In genomic region chr1:130941801-130942200, GRCm38 (mm10) we compare ENCODE assay signal across 24 mouse cellular contexts. TPM values are rescaled to one million over a fixed set of nuclear protein-coding genes. Genes with fewer than 3 reads are reported as not detected.
A peak's percentile ranks its signal among the peaks of the same experiment; 100 is the strongest.
DNase-seq lines count a peak whose midpoint lies in the region; ATAC-seq and TF ChIP-seq lines count a peak whose summit lies in the region.
"Had no signal": no experiment of that assay in that cellular context is flagged by ENCODE, and none has a peak within 500 bp of the region (broad histone marks: within the 10 kb centered on the region; RNA-seq: fewer than 3 reads in every experiment).

No protein-coding gene starts in this region.

- TF ChIP-seq POLR2A in brain, embryonic 14.5 days (IDR thresholded peaks at IDR 0.05; ENCODE audit: borderline replicate concordance, extremely low read depth, insufficient read depth, insufficient read length, poor library complexity, severe bottlenecking), result no peak

- ATAC-seq in megakaryocyte, adult 5-6 weeks (ENCODE audit: poor library complexity, severe bottlenecking), result no peak
- ATAC-seq: CD4-positive, CD25-positive, alpha-beta regulatory T cell, adult 4 months had no signal

- DNase-seq in gastrocnemius, adult 18-20 months (ENCODE audit: low spot score), result peak; percentile 32
- no peak for DNase-seq in gastrocnemius, postnatal 4 days (ENCODE audit: low spot score in 2 of 2)
- DNase-seq in adipocyte (ENCODE audit: low spot score), result peak; percentile 66
- peak; percentile 14 for DNase-seq in brain, embryonic 14.5 days (ENCODE audit: low read depth)
- peak; percentile 47 for DNase-seq in gastrocnemius, postnatal 25 days
- DNase-seq in frontal cortex, postnatal 10 days (ENCODE audit: low spot score in 2 of 2), result no peak
- DNase-seq: adrenal gland, postnatal 25 days; kidney, adult 9 months; right cerebral cortex, adult 18-20 months; spleen, adult 18-20 months; thymus, postnatal 36 days had no signal

- no peak for TF ChIP-seq CTCF in brain, embryonic 14.5 days (IDR thresholded peaks at IDR 0.05; ENCODE audit: borderline replicate concordance, extremely low read depth, insufficient read depth, insufficient read length)

RNA-seq across cellular contexts. Expression of gene Il19, which starts 1.9 kb away (rescaled TPM):
- total RNA-seq in gastrocnemius, adult 18-20 months (2021), result not detected
- total RNA-seq in gastrocnemius, postnatal 4 days (2021), result not detected
- not detected in 2 replicates for polyA plus RNA-seq in brain, embryonic 14.5 days (2012; rRNA removed)
- total RNA-seq in gastrocnemius, postnatal 25 days (2021), result not detected
- not detected in 2 replicates for total RNA-seq in megakaryocyte, adult 5-6 weeks (2015)
- not detected in 2 replicates for total RNA-seq in megakaryocyte, adult 5-6 weeks (2017)
- total RNA-seq: adrenal gland, postnatal 25 days; common myeloid progenitor, adult 5-6 weeks; heart, adult 8-10 months; left cerebral cortex, adult 18-20 months; megakaryocyte-erythroid progenitor cell, adult 5-6 weeks; MEL; neutrophil, adult 5-6 weeks had no signal
- polyA plus RNA-seq: CD4-positive, CD25-positive, alpha-beta regulatory T cell, adult 4 months; erythroblast, embryonic 14.5 days; heart, postnatal 0 days; hindbrain, embryonic 15.5 days; liver, embryonic 16.5 days had no signal

RNA-seq across cellular contexts. Expression of gene Il20, which starts 30.6 kb away (rescaled TPM):
- not detected for total RNA-seq in gastrocnemius, adult 18-20 months (2021)
- total RNA-seq in gastrocnemius, postnatal 4 days (2021), result not detected
- polyA plus RNA-seq in brain, embryonic 14.5 days (2012; rRNA removed), result not detected in 2 replicates
- total RNA-seq in gastrocnemius, postnatal 25 days (2021), result not detected
- not detected in 2 replicates for total RNA-seq in megakaryocyte, adult 5-6 weeks (2015)
- total RNA-seq in megakaryocyte, adult 5-6 weeks (2017), result not detected in 2 replicates
- total RNA-seq: adrenal gland, postnatal 25 days; common myeloid progenitor, adult 5-6 weeks; heart, adult 8-10 months; left cerebral cortex, adult 18-20 months; megakaryocyte-erythroid progenitor cell, adult 5-6 weeks; MEL; neutrophil, adult 5-6 weeks had no signal
- polyA plus RNA-seq: CD4-positive, CD25-positive, alpha-beta regulatory T cell, adult 4 months; erythroblast, embryonic 14.5 days; heart, postnatal 0 days; hindbrain, embryonic 15.5 days; limb, embryonic 14.5 days; liver, embryonic 16.5 days had no signal

RNA-seq across cellular contexts. Expression of gene Il24, which starts 54.5 kb away (rescaled TPM):
- total RNA-seq in gastrocnemius, adult 18-20 months (2021), result not detected
- total RNA-seq in gastrocnemius, postnatal 4 days (2021), result not detected
- polyA plus RNA-seq in brain, embryonic 14.5 days (2012; rRNA removed), result not detected in 2 replicates
- total RNA-seq in gastrocnemius, postnatal 25 days (2021), result not detected
- not detected in 2 replicates for total RNA-seq in megakaryocyte, adult 5-6 weeks (2015)
- total RNA-seq in megakaryocyte, adult 5-6 weeks (2017), result not detected in 2 replicates
- total RNA-seq: adrenal gland, postnatal 25 days; common myeloid progenitor, adult 5-6 weeks; heart, adult 8-10 months; left cerebral cortex, adult 18-20 months; megakaryocyte-erythroid progenitor cell, adult 5-6 weeks; MEL; neutrophil, adult 5-6 weeks had no signal
- polyA plus RNA-seq: CD4-positive, CD25-positive, alpha-beta regulatory T cell, adult 4 months; erythroblast, embryonic 14.5 days; heart, postnatal 0 days; hindbrain, embryonic 15.5 days; limb, embryonic 14.5 days; liver, embryonic 16.5 days had no signal

Comparison
In these comparisons a context has a peak if more than half of its experiments do, and no peak if none do; other contexts are left out.
1. DNase-seq: peak in gastrocnemius, adult 18-20 months (single experiment), adipocyte (single experiment), brain, embryonic 14.5 days (single experiment) and gastrocnemius, postnatal 25 days (single experiment); none in gastrocnemius, postnatal 4 days (0 of 2) and frontal cortex, postnatal 10 days (0 of 2).